In the genomic region with DNA sequence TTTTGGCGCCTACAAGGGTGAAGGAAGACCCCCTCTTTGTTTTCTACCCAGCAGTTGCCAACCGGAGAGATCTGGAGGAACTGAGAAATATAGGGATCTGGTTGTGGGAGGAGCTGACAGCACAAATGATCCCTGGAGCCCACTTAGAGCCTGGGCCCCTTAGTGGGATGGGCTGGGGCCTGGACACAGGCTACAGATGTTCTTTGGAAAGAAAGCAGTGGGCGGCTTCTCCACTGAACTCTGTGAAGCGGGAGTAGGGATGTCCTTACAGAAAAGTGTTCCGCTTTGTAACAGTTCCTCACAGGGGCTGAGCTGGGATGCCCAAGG, we compare ENCODE assay signal across 19 mouse cellular contexts. TPM values are rescaled to one million over a fixed set of nuclear protein-coding genes. Genes with fewer than 3 reads are reported as not detected.
DNase-seq lines count a peak whose midpoint lies in the region; ATAC-seq and TF ChIP-seq lines count a peak whose summit lies in the region.
"Had no signal": no experiment of that assay in that cellular context is flagged by ENCODE, and none has a peak within 500 bp of the region (broad histone marks: within the 10 kb centered on the region; RNA-seq: fewer than 3 reads in every experiment).

No protein-coding gene starts in this region.

- TF ChIP-seq CTCF in gastrocnemius, adult 2 months (IDR thresholded peaks at IDR 0.05): no peak
- TF ChIP-seq CTCF in intestine, postnatal 0 days (IDR thresholded peaks at IDR 0.05; ENCODE audit: low read depth): no peak

- no peak overlapping the region for H3K4me3 ChIP-seq in gastrocnemius, adult 2 months
- peak overlapping the region; percentile 16; the same call in 1 of the 2 replicates for H3K4me3 ChIP-seq in midbrain, embryonic 10.5 days
- H3K4me3 ChIP-seq in midbrain, embryonic 15.5 days: no peak overlapping the region
- no peak overlapping the region for H3K4me3 ChIP-seq in intestine, postnatal 0 days (ENCODE audit: low read depth, low read length)
- H3K4me3 ChIP-seq in stomach, embryonic 14.5 days (ENCODE audit: low read depth, low read length): no peak overlapping the region
- H3K4me3 ChIP-seq: heart, embryonic 10.5 days; hindbrain, embryonic 13.5 days; limb, embryonic 13.5 days had no signal

- 14% methylated on average over 5 of the region's 5 CpGs for WGBS in midbrain, embryonic 10.5 days
- 25% methylated on average over 5 of the region's 5 CpGs for WGBS in midbrain, embryonic 15.5 days
- WGBS in intestine, postnatal 0 days: 33% methylated on average over 5 of the region's 5 CpGs
- 40% methylated on average over 5 of the region's 5 CpGs for WGBS in stomach, embryonic 14.5 days

- no peak overlapping the region for H3K9ac ChIP-seq in midbrain, embryonic 15.5 days
- H3K9ac ChIP-seq in intestine, postnatal 0 days (ENCODE audit: low read depth, low read length): no peak overlapping the region; the same call in 1 of the 2 replicates
- H3K9ac ChIP-seq in stomach, embryonic 14.5 days (replicated peaks; ENCODE audit: low read depth, low read length): no peak overlapping the region
- H3K9ac ChIP-seq: hindbrain, embryonic 13.5 days; limb, embryonic 13.5 days had no signal

- no peak for DNase-seq in gastrocnemius, adult 2 months
- DNase-seq in gastrocnemius, postnatal 4 days (ENCODE audit: low spot score in 2 of 2): no peak
- peak; percentile 44 for DNase-seq in midbrain, embryonic 10.5 days (ENCODE audit: low spot score)
- no peak for DNase-seq in left cerebral cortex, adult 11 months (ENCODE audit: low spot score)
- no peak for DNase-seq in cerebellum, postnatal 25 days
- DNase-seq: cerebellum, adult 9-10 months; kidney, postnatal 10 days; lung, adult 2 months had no signal

- H3K4me2 ChIP-seq in midbrain, embryonic 15.5 days: no peak overlapping the region
- peak overlapping the region; percentile 54 for H3K4me2 ChIP-seq in intestine, postnatal 0 days (replicated peaks; ENCODE audit: low read depth)
- peak overlapping the region; percentile 10 for H3K4me2 ChIP-seq in stomach, embryonic 14.5 days (replicated peaks; ENCODE audit: low read depth, low read length)
- H3K4me2 ChIP-seq: hindbrain, embryonic 13.5 days; limb, embryonic 13.5 days had no signal

- H3K4me1 ChIP-seq in midbrain, embryonic 10.5 days: peaks cover 27% of the 10 kb centered on the region
- no peaks in the 10 kb centered on the region for H3K4me1 ChIP-seq in midbrain, embryonic 15.5 days
- peaks cover 14% of the 10 kb centered on the region for H3K4me1 ChIP-seq in intestine, postnatal 0 days (replicated peaks; ENCODE audit: control insufficient read depth, insufficient read depth, low read length)
- H3K4me1 ChIP-seq in stomach, embryonic 14.5 days (ENCODE audit: control insufficient read depth, insufficient read depth, low read length): peaks cover 23% of the 10 kb centered on the region

- H3K9me3 ChIP-seq in midbrain, embryonic 10.5 days (replicated peaks): no peaks in the 10 kb centered on the region
- no peaks in the 10 kb centered on the region for H3K9me3 ChIP-seq in midbrain, embryonic 15.5 days
- H3K9me3 ChIP-seq in intestine, postnatal 0 days (ENCODE audit: control insufficient read depth): no peaks in the 10 kb centered on the region
- H3K9me3 ChIP-seq in stomach, embryonic 14.5 days (ENCODE audit: control insufficient read depth, low read depth, low read length): no peaks in the 10 kb centered on the region
- H3K9me3 ChIP-seq: heart, embryonic 10.5 days; hindbrain, embryonic 13.5 days; limb, embryonic 13.5 days had no signal

- peaks cover 97% of the 10 kb centered on the region for H3K27me3 ChIP-seq in midbrain, embryonic 10.5 days (ENCODE audit: low read depth, poor library complexity, severe bottlenecking)
- peaks cover 12% of the 10 kb centered on the region for H3K27me3 ChIP-seq in midbrain, embryonic 15.5 days (replicated peaks)
- no peaks in the 10 kb centered on the region for H3K27me3 ChIP-seq in intestine, postnatal 0 days (replicated peaks; ENCODE audit: control insufficient read depth, insufficient read depth, low read length)
- no peaks in the 10 kb centered on the region for H3K27me3 ChIP-seq in stomach, embryonic 14.5 days (ENCODE audit: control insufficient read depth, insufficient read depth, low read length)

- H3K27ac ChIP-seq in gastrocnemius, adult 2 months: peak overlapping the region; percentile 41
- peak overlapping the region; percentile 81 for H3K27ac ChIP-seq in midbrain, embryonic 10.5 days (replicated peaks)
- H3K27ac ChIP-seq in midbrain, embryonic 15.5 days: no peak overlapping the region
- peak overlapping the region; percentile 78; the same call in 1 of the 2 replicates for H3K27ac ChIP-seq in intestine, postnatal 0 days (ENCODE audit: low read depth, low read length)
- H3K27ac ChIP-seq in stomach, embryonic 14.5 days (ENCODE audit: low read length): peak overlapping the region; percentile 10; the same call in 1 of the 2 replicates
- H3K27ac ChIP-seq: hindbrain, embryonic 13.5 days; limb, embryonic 13.5 days had no signal

- no peaks in the 10 kb centered on the region for H3K36me3 ChIP-seq in midbrain, embryonic 10.5 days
- no peaks in the 10 kb centered on the region for H3K36me3 ChIP-seq in midbrain, embryonic 15.5 days (replicated peaks)
- 0 out of 2 replicates have a peak, but pooled peaks cover 5% of the 10 kb centered on the region for H3K36me3 ChIP-seq in intestine, postnatal 0 days (ENCODE audit: control insufficient read depth, insufficient read depth)
- no peaks in the 10 kb centered on the region for H3K36me3 ChIP-seq in stomach, embryonic 14.5 days (ENCODE audit: control insufficient read depth, insufficient read depth, low read length)
- H3K36me3 ChIP-seq: heart, embryonic 10.5 days; hindbrain, embryonic 13.5 days; limb, embryonic 13.5 days had no signal

- intact Hi-C loops in gastrocnemius, adult 2 months (cut with DNase I): loop anchor here (10.0 kb wide), 1 partner anchor 290 kb away; no protein-coding TSS in a partner anchor

- no peak for ATAC-seq in midbrain, embryonic 15.5 days (replicated peaks)
- ATAC-seq in intestine, postnatal 0 days: no peak
- 0 out of 2 replicates have a peak, but pooled peaks have one; percentile 19 for ATAC-seq in stomach, embryonic 14.5 days (ENCODE audit: insufficient number of reproducible peaks, insufficient read depth, low FRiP score, low read depth)
- ATAC-seq: forebrain, embryonic 14.5 days had no signal

RNA-seq across cellular contexts. Expression of a gene that starts 7.3 kb away (rescaled TPM):
- total RNA-seq in gastrocnemius, adult 2 months (2021): 10 to 100 TPM; 41.7 to 51.3 TPM
- total RNA-seq in gastrocnemius, postnatal 4 days (2021): 10 to 100 TPM; 19.6 to 20.1 TPM
- polyA plus RNA-seq in midbrain, embryonic 10.5 days (2016; fragmentation: Nextera tagmentation; extraction: Ambion mirVana): 0.60 and 0.62 TPM in 2 replicates
- polyA plus RNA-seq in midbrain, embryonic 15.5 days (2015; fragmentation: Nextera tagmentation; extraction: Ambion mirVana): 0.32 and 0.55 TPM in 2 replicates
- 2.5 and 3.2 TPM in 2 replicates for polyA plus RNA-seq in intestine, postnatal 0 days (2015; fragmentation: Nextera tagmentation; extraction: Ambion mirVana)
- 0.39 and 0.86 TPM in 2 replicates for polyA plus RNA-seq in stomach, embryonic 14.5 days (2014; fragmentation: Nextera tagmentation; extraction: Ambion mirVana)

RNA-seq across cellular contexts. Expression of a gene that starts 24.7 kb away (rescaled TPM):
- total RNA-seq in gastrocnemius, adult 2 months (2021): not detected
- total RNA-seq in gastrocnemius, postnatal 4 days (2021): 1 to 10 TPM; 4.1 to 5.3 TPM
- polyA plus RNA-seq in midbrain, embryonic 10.5 days (2016; fragmentation: Nextera tagmentation; extraction: Ambion mirVana): 1.3 and 1.8 TPM in 2 replicates
- 1.6 and 2.9 TPM in 2 replicates for polyA plus RNA-seq in midbrain, embryonic 15.5 days (2015; fragmentation: Nextera tagmentation; extraction: Ambion mirVana)
- polyA plus RNA-seq in intestine, postnatal 0 days (2015; fragmentation: Nextera tagmentation; extraction: Ambion mirVana): 23.8 and 26.9 TPM in 2 replicates
- 1.1 TPM in 2 replicates for polyA plus RNA-seq in stomach, embryonic 14.5 days (2014; fragmentation: Nextera tagmentation; extraction: Ambion mirVana)
- total RNA-seq: gastrocnemius, adult 8-10 months had no signal

RNA-seq across cellular contexts. Expression of a gene that starts 54.3 kb away (rescaled TPM):
- total RNA-seq in gastrocnemius, adult 2 months (2021): not detected
- not detected for total RNA-seq in gastrocnemius, postnatal 4 days (2021)
- not detected in 2 replicates for polyA plus RNA-seq in midbrain, embryonic 10.5 days (2016; fragmentation: Nextera tagmentation; extraction: Ambion mirVana)
- not detected in 2 replicates for polyA plus RNA-seq in midbrain, embryonic 15.5 days (2015; fragmentation: Nextera tagmentation; extraction: Ambion mirVana)
- 7.0 and 8.2 TPM in 2 replicates for polyA plus RNA-seq in intestine, postnatal 0 days (2015; fragmentation: Nextera tagmentation; extraction: Ambion mirVana)
- polyA plus RNA-seq in stomach, embryonic 14.5 days (2014; fragmentation: Nextera tagmentation; extraction: Ambion mirVana): not detected in 2 replicates
- total RNA-seq: gastrocnemius, adult 8-10 months; layer of hippocampus, postnatal 10 days; megakaryocyte, adult 5-6 weeks had no signal
- polyA plus RNA-seq: forebrain, embryonic 14.5 days; heart, embryonic 10.5 days; hindbrain, embryonic 13.5 days; limb, embryonic 13.5 days; lung, adult 2 months; urinary bladder, adult 2 months had no signal
